Comparison of ENCODE assay signal across 8 mouse cellular contexts in the genomic region with DNA sequence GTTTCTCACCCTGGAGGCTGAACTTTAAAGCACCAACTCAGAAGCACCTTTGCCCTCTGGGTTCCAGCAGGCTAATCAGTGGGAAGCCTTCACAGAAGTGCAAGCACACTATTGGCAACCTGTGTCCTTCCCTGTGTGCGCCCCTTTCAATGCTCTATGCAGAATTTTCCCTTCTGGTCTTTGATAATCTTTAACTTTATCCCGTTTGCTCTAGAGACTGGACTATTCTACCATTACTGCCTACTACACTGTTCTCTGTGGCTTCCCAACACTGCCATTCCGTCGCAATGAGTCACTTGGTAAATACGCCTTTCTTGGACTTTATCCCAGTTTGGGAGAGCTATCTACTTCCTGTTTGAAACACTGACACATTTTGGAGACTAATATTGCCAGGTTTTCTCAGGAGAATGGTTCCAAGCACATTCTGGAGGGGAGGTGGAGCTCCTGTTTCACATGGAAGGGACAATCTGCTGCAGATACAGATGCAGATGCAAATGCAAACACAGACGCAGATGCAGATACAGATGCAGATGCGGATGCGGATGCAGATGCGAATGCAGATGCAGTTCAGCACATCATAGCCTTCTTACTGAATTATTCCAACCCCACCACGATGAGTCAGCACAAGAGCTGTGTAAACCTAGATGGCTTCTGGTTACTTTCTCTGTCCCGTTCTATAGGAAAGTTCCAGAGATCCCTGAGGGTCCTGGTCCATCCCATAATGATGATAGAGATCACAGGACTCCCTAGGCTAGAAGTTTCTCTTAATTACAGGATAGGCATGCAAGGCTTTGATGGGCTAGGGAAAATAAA. TPM values are rescaled to one million over a fixed set of nuclear protein-coding genes. Genes with fewer than 3 reads are reported as not detected.
DNase-seq lines count a peak whose midpoint lies in the region; ATAC-seq and TF ChIP-seq lines count a peak whose summit lies in the region.

No protein-coding gene starts in this region.

- 46% methylated on average over 11 of the region's 11 CpGs for WGBS in kidney, adult 2 months
- 62% methylated on average over 11 of the region's 11 CpGs for WGBS in liver, embryonic 11.5 days
- 41% methylated on average over 11 of the region's 11 CpGs for WGBS in stomach, embryonic 16.5 days

- H3K9ac ChIP-seq in liver, embryonic 11.5 days (ENCODE audit: low read depth, low read length): no peak overlapping the region
- H3K9ac ChIP-seq in stomach, embryonic 16.5 days (ENCODE audit: low read length): no peak overlapping the region

- H3K27ac ChIP-seq in kidney, adult 2 months (ENCODE audit: insufficient read depth, low read depth, low read length): peak overlapping the region; percentile 24
- H3K27ac ChIP-seq in liver, embryonic 11.5 days (ENCODE audit: low read depth, low read length): peak overlapping the region; percentile 64
- peak overlapping the region; percentile 87 for H3K27ac ChIP-seq in stomach, embryonic 16.5 days (ENCODE audit: low read length)

- TF ChIP-seq CTCF in kidney, adult 2 months (conservative IDR thresholded peaks at IDR 0.05; ENCODE audit: insufficient read depth, insufficient read length, low read depth, low read length): no peak

- DNase-seq in right cerebral cortex, adult 18-20 months: peak; percentile 48
- no peak for DNase-seq in right cerebral cortex, postnatal 14 days
- DNase-seq in gastrocnemius, postnatal 14 days: peak; percentile 18
- peak; percentile 90 for DNase-seq in kidney, adult 2 months
- DNase-seq in liver, embryonic 11.5 days (ENCODE audit: low spot score): no peak
- DNase-seq in embryo, embryonic 10 days (ENCODE audit: low spot score): no peak

- no peaks in the 10 kb centered on the region for H3K9me3 ChIP-seq in liver, embryonic 11.5 days (ENCODE audit: control insufficient read depth, low read length)
- no peaks in the 10 kb centered on the region for H3K9me3 ChIP-seq in stomach, embryonic 16.5 days (replicated peaks; ENCODE audit: control insufficient read depth, low read length)

- H3K36me3 ChIP-seq in kidney, adult 2 months (ENCODE audit: control insufficient read depth, insufficient read depth, low read length): no peaks in the 10 kb centered on the region
- H3K36me3 ChIP-seq in liver, embryonic 11.5 days (ENCODE audit: control insufficient read depth, insufficient read depth, low read length): no peaks in the 10 kb centered on the region
- H3K36me3 ChIP-seq in stomach, embryonic 16.5 days (ENCODE audit: control insufficient read depth, insufficient read depth, low read length): no peaks in the 10 kb centered on the region

- ATAC-seq in liver, embryonic 11.5 days (replicated peaks; ENCODE audit: low FRiP score): peak; percentile 48
- peak; percentile 94 for ATAC-seq in stomach, embryonic 16.5 days (ENCODE audit: insufficient read depth, low FRiP score)
- no peak for ATAC-seq in cerebellum, adult (ENCODE audit: insufficient number of reproducible peaks, low FRiP score, low TSS enrichment)

- no peak overlapping the region for H3K4me3 ChIP-seq in kidney, adult 2 months (ENCODE audit: insufficient read depth, low read depth, low read length)
- no peak overlapping the region for H3K4me3 ChIP-seq in liver, embryonic 11.5 days (ENCODE audit: low read depth, low read length)
- no peak overlapping the region for H3K4me3 ChIP-seq in stomach, embryonic 16.5 days (replicated peaks; ENCODE audit: low read length)

- peaks cover 10% of the 10 kb centered on the region; the same call in 1 of the 2 replicates for H3K4me1 ChIP-seq in kidney, adult 2 months (ENCODE audit: control insufficient read depth, insufficient read depth, low read length)
- peaks cover 7% of the 10 kb centered on the region; the same call in 1 of the 2 replicates for H3K4me1 ChIP-seq in liver, embryonic 11.5 days (replicated peaks; ENCODE audit: control insufficient read depth, insufficient read depth, low read length)
- peaks cover 27% of the 10 kb centered on the region for H3K4me1 ChIP-seq in stomach, embryonic 16.5 days (ENCODE audit: control insufficient read depth, insufficient read depth, low read length)

- H3K4me2 ChIP-seq in liver, embryonic 11.5 days: peak overlapping the region; percentile 12; the same call in 1 of the 2 replicates
- peak overlapping the region; percentile 31 for H3K4me2 ChIP-seq in stomach, embryonic 16.5 days (ENCODE audit: low read depth, low read length)

- no peaks in the 10 kb centered on the region for H3K27me3 ChIP-seq in kidney, adult 2 months (replicated peaks; ENCODE audit: control insufficient read depth, insufficient read depth, low read length)
- H3K27me3 ChIP-seq in liver, embryonic 11.5 days (replicated peaks; ENCODE audit: control insufficient read depth, insufficient read depth, low read length): no peaks in the 10 kb centered on the region
- H3K27me3 ChIP-seq in stomach, embryonic 16.5 days (ENCODE audit: control insufficient read depth, insufficient read depth, low read length): no peaks in the 10 kb centered on the region

- intact Hi-C loops in gastrocnemius, postnatal 14 days (cut with DNase I; ENCODE audit: low total_unique reads): no loop called here

- TF ChIP-seq POLR2A in kidney, adult 2 months (IDR thresholded peaks at IDR 0.05; ENCODE audit: low read depth, low read length): no peak

RNA-seq across cellular contexts. Expression of gene Dennd1b, which starts 34.4 kb away (rescaled TPM):
- 10 to 100 TPM; 14.9 to 19.1 TPM for total RNA-seq in gastrocnemius, postnatal 14 days (2021)
- 6.1 and 7.4 TPM in 2 replicates for polyA plus RNA-seq in kidney, adult 2 months (2012; rRNA removed)
- 5.4 and 8.0 TPM in 2 replicates for polyA plus RNA-seq in liver, embryonic 11.5 days (2014; fragmentation: Nextera tagmentation; extraction: Ambion mirVana)
- 5.7 and 7.1 TPM in 2 replicates for polyA plus RNA-seq in stomach, embryonic 16.5 days (2015; fragmentation: Nextera tagmentation; extraction: Ambion mirVana)

Comparison
In these comparisons a context has a peak if more than half of its experiments do, and no peak if none do; other contexts are left out.
1. DNase-seq: peak in right cerebral cortex, adult 18-20 months (single experiment), gastrocnemius, postnatal 14 days (single experiment) and kidney, adult 2 months (single experiment); none in right cerebral cortex, postnatal 14 days (single experiment), liver, embryonic 11.5 days (single experiment) and embryo, embryonic 10 days (single experiment).
2. H3K27ac ChIP-seq: peak in every context shown above with its lines; median percentile 87 in stomach, embryonic 16.5 days; 64 in liver, embryonic 11.5 days; 24 in kidney, adult 2 months.